8 mouse cellular contexts compared by ENCODE assay signal in genomic region chr8:89043940-89044339, GRCm38 (mm10). TPM values are rescaled to one million over a fixed set of nuclear protein-coding genes. Genes with fewer than 3 reads are reported as not detected.
DNase-seq lines count a peak whose midpoint lies in the region; ATAC-seq and TF ChIP-seq lines count a peak whose summit lies in the region.

Sall1 (minus strand) TSS chr8:89044162.

- peak within 1 kb of the TSS; percentile 42 for H3K4me3 ChIP-seq in lung, postnatal 0 days (ENCODE audit: low read depth, low read length)
- peak within 1 kb of the TSS; percentile 71 for H3K4me3 ChIP-seq in forebrain, embryonic 13.5 days
- H3K4me3 ChIP-seq in kidney, embryonic 16.5 days (ENCODE audit: low read length): peak within 1 kb of the TSS; percentile 86
- H3K4me3 ChIP-seq in liver, postnatal 0 days (ENCODE audit: low read depth, low read length): peak within 1 kb of the TSS; percentile 57

- peak within 1 kb of the TSS; percentile 74 for H3K4me2 ChIP-seq in lung, postnatal 0 days (replicated peaks; ENCODE audit: low read depth, low read length)
- H3K4me2 ChIP-seq in forebrain, embryonic 13.5 days: peak within 1 kb of the TSS; percentile 73
- peak within 1 kb of the TSS; percentile 68 for H3K4me2 ChIP-seq in kidney, embryonic 16.5 days (replicated peaks; ENCODE audit: low read depth, low read length)
- H3K4me2 ChIP-seq in liver, postnatal 0 days (ENCODE audit: low read depth, low read length): peak within 1 kb of the TSS; percentile 66

- TF ChIP-seq EP300 in lung, postnatal 0 days (IDR thresholded peaks at IDR 0.05): no peak
- no peak for TF ChIP-seq EP300 in liver, postnatal 0 days (IDR thresholded peaks at IDR 0.05; ENCODE audit: low read depth)

- no peak for DNase-seq in lung, postnatal 0 days (ENCODE audit: low spot score)
- no peak for DNase-seq in lung, postnatal 10 days
- peak; percentile 30 for DNase-seq in liver, postnatal 0 days
- DNase-seq in urinary bladder, postnatal 10 days (ENCODE audit: low spot score): no peak
- DNase-seq in T-cell, adult 2 months (ENCODE audit: low spot score): no peak
- no peak for DNase-seq in MN1 (ENCODE audit: low spot score)

- TF ChIP-seq CTCF in lung, postnatal 0 days (IDR thresholded peaks at IDR 0.05): no peak
- TF ChIP-seq CTCF in liver, postnatal 0 days (IDR thresholded peaks at IDR 0.05; ENCODE audit: low read depth): no peak

- H3K36me3 ChIP-seq in lung, postnatal 0 days (ENCODE audit: insufficient read depth, low read length): no peaks in the 10 kb centered on the region
- 0 out of 2 replicates have a peak, but pooled peaks cover 3% of the 10 kb centered on the region for H3K36me3 ChIP-seq in forebrain, embryonic 13.5 days (ENCODE audit: poor library complexity, severe bottlenecking)
- H3K36me3 ChIP-seq in kidney, embryonic 16.5 days (ENCODE audit: insufficient read depth, low read length): no peaks in the 10 kb centered on the region
- H3K36me3 ChIP-seq in liver, postnatal 0 days (replicated peaks; ENCODE audit: insufficient read depth, low read length): no peaks in the 10 kb centered on the region

- no peak for ATAC-seq in lung, postnatal 0 days
- ATAC-seq in forebrain, embryonic 13.5 days: no peak; the same call in 1 of the 2 replicates
- no peak for ATAC-seq in kidney, embryonic 16.5 days (ENCODE audit: low FRiP score, low TSS enrichment)
- peak; percentile 12 for ATAC-seq in liver, postnatal 0 days

- H3K9ac ChIP-seq in lung, postnatal 0 days (replicated peaks; ENCODE audit: low read depth): no peak within 1 kb of the TSS
- peak within 1 kb of the TSS; percentile 98 for H3K9ac ChIP-seq in forebrain, embryonic 13.5 days
- peak within 1 kb of the TSS; percentile 99 for H3K9ac ChIP-seq in kidney, embryonic 16.5 days (replicated peaks; ENCODE audit: low read length)
- peak within 1 kb of the TSS; percentile 68 for H3K9ac ChIP-seq in liver, postnatal 0 days (replicated peaks)

- WGBS in lung, postnatal 0 days: 2% methylated on average over 25 of the region's 25 CpGs
- 0% methylated on average over 25 of the region's 25 CpGs for WGBS in forebrain, embryonic 13.5 days
- WGBS in kidney, embryonic 16.5 days: under 1% methylated on average over 25 of the region's 25 CpGs
- 2% methylated on average over 25 of the region's 25 CpGs for WGBS in liver, postnatal 0 days (ENCODE audit: insufficient replicate concordance)

- no peaks in the 10 kb centered on the region for H3K9me3 ChIP-seq in lung, postnatal 0 days (ENCODE audit: low read length)
- no peaks in the 10 kb centered on the region for H3K9me3 ChIP-seq in forebrain, embryonic 13.5 days (replicated peaks)
- no peaks in the 10 kb centered on the region for H3K9me3 ChIP-seq in kidney, embryonic 16.5 days (ENCODE audit: low read length)
- H3K9me3 ChIP-seq in liver, postnatal 0 days (ENCODE audit: low read length): no peaks in the 10 kb centered on the region

- H3K27ac ChIP-seq in lung, postnatal 0 days (ENCODE audit: low read length): no peak within 1 kb of the TSS
- peak within 1 kb of the TSS; percentile 97 for H3K27ac ChIP-seq in forebrain, embryonic 13.5 days
- peak within 1 kb of the TSS; percentile 100 for H3K27ac ChIP-seq in kidney, embryonic 16.5 days (ENCODE audit: low read length)
- H3K27ac ChIP-seq in liver, postnatal 0 days (ENCODE audit: low read depth): peak within 1 kb of the TSS; percentile 91

- peaks cover 19% of the 10 kb centered on the region for H3K4me1 ChIP-seq in lung, postnatal 0 days (ENCODE audit: insufficient read depth, low read depth, low read length)
- peaks cover 61% of the 10 kb centered on the region for H3K4me1 ChIP-seq in forebrain, embryonic 13.5 days
- peaks cover 18% of the 10 kb centered on the region for H3K4me1 ChIP-seq in kidney, embryonic 16.5 days (ENCODE audit: insufficient read depth, low read length)
- no peaks in the 10 kb centered on the region for H3K4me1 ChIP-seq in liver, postnatal 0 days (ENCODE audit: insufficient read depth)

- peaks cover 87% of the 10 kb centered on the region for H3K27me3 ChIP-seq in lung, postnatal 0 days (replicated peaks; ENCODE audit: insufficient read depth, low read length)
- peaks cover 24% of the 10 kb centered on the region for H3K27me3 ChIP-seq in forebrain, embryonic 13.5 days
- H3K27me3 ChIP-seq in kidney, embryonic 16.5 days (ENCODE audit: insufficient read depth, low read length): peaks cover 17% of the 10 kb centered on the region
- peaks cover 79% of the 10 kb centered on the region for H3K27me3 ChIP-seq in liver, postnatal 0 days (ENCODE audit: insufficient read depth, low read length)

RNA-seq across cellular contexts. Expression of gene Sall1, which starts in this region (rescaled TPM):
- polyA plus RNA-seq in lung, postnatal 0 days (2015; fragmentation: Nextera tagmentation; extraction: Ambion mirVana): 0.02 TPM in 1 of 2 replicates, not detected in the other
- polyA plus RNA-seq in forebrain, embryonic 13.5 days (2015; fragmentation: Nextera tagmentation; extraction: Ambion mirVana): 26.2 and 27.4 TPM in 2 replicates
- 38.7 and 44.4 TPM in 2 replicates for polyA plus RNA-seq in kidney, embryonic 16.5 days (2015; fragmentation: Nextera tagmentation; extraction: Ambion mirVana)
- 3.3 and 3.9 TPM in 2 replicates for polyA plus RNA-seq in liver, postnatal 0 days (2015; fragmentation: Nextera tagmentation; extraction: Ambion mirVana)
